Mouse (Mus musculus): Measurements from ENCODE around the gene Tnfrsf13b.
A peak's percentile ranks its signal among the peaks of the same experiment; 100 is the strongest.
"Not testable (repeated sequence)": the region's sequence is repeated elsewhere in the genome, so short reads cannot be mapped to it uniquely, and the experiment has no call there.

Gene Tnfrsf13b

GRCm38 (mm10) chr11:61127421-61128055, 983 bp downstream of the Tnfrsf13b start:
- DNase-seq (ENCODE audit: low spot score), result no peak

- no peak for DNase-seq (ENCODE audit: low spot score)
Measured at GRCm38 (mm10) chr11:61129305-61129704, 2.8 kb downstream of the Tnfrsf13b start.

- DNase-seq (ENCODE audit: low spot score), result not testable (repeated sequence)
Measured at GRCm38 (mm10) chr11:61130646-61131045, 4.1 kb downstream of the Tnfrsf13b start.

GRCm38 (mm10) chr11:61132943-61133342, 6.4 kb downstream of the Tnfrsf13b start:
- DNase-seq (ENCODE audit: low spot score), result no peak

- no peak for DNase-seq (ENCODE audit: low spot score)
Measured at GRCm38 (mm10) chr11:61141693-61142092, 15.1 kb downstream of the Tnfrsf13b start.

GRCm38 (mm10) chr11:61142262-61142661, 15.7 kb downstream of the Tnfrsf13b start:
- DNase-seq (ENCODE audit: low spot score), result peak; percentile 47

GRCm38 (mm10) chr11:61142941-61143530, 16.5 kb downstream of the Tnfrsf13b start:
- no peak for DNase-seq (ENCODE audit: low spot score)

- DNase-seq (ENCODE audit: low spot score), result peak; percentile 23
Measured at GRCm38 (mm10) chr11:61143564-61144469, 17.3 kb downstream of the Tnfrsf13b start.

- no peak for DNase-seq (ENCODE audit: low spot score)
Measured at GRCm38 (mm10) chr11:61145551-61145950, 19.0 kb downstream of the Tnfrsf13b start.

GRCm38 (mm10) chr11:61146645-61147299, 20.2 kb downstream of the Tnfrsf13b start:
- DNase-seq (ENCODE audit: low spot score), result no peak

- DNase-seq (ENCODE audit: low spot score), result no peak
Measured at GRCm38 (mm10) chr11:61147300-61147683, 20.7 kb downstream of the Tnfrsf13b start.

- no peak for DNase-seq (ENCODE audit: low spot score)
Measured at GRCm38 (mm10) chr11:61150233-61151001, 23.9 kb downstream of the Tnfrsf13b start.

- peak; percentile 43 for DNase-seq (ENCODE audit: low spot score)
Measured at GRCm38 (mm10) chr11:61155727-61156126, 29.2 kb downstream of the Tnfrsf13b start.

GRCm38 (mm10) chr11:61158141-61158540, 31.6 kb downstream of the Tnfrsf13b start:
- no peak for DNase-seq (ENCODE audit: low spot score)

- peak; percentile 9 for DNase-seq (ENCODE audit: low spot score)
Measured at GRCm38 (mm10) chr11:61159796-61160732, 33.5 kb downstream of the Tnfrsf13b start.

- DNase-seq (ENCODE audit: low spot score), result no peak
Measured at GRCm38 (mm10) chr11:61161121-61161520, 34.6 kb downstream of the Tnfrsf13b start.

- no peak for DNase-seq (ENCODE audit: low spot score)
Measured at GRCm38 (mm10) chr11:61162776-61163175, 36.2 kb downstream of the Tnfrsf13b start.

- no peak for DNase-seq (ENCODE audit: low spot score)
Measured at GRCm38 (mm10) chr11:61163341-61163740, 36.8 kb downstream of the Tnfrsf13b start.

- no peak for DNase-seq (ENCODE audit: low spot score)
Measured at GRCm38 (mm10) chr11:61164366-61164765, 37.8 kb downstream of the Tnfrsf13b start.

- DNase-seq (ENCODE audit: low spot score), result no peak
Measured at GRCm38 (mm10) chr11:61164881-61165280, 38.3 kb downstream of the Tnfrsf13b start.
